In the genomic region with DNA sequence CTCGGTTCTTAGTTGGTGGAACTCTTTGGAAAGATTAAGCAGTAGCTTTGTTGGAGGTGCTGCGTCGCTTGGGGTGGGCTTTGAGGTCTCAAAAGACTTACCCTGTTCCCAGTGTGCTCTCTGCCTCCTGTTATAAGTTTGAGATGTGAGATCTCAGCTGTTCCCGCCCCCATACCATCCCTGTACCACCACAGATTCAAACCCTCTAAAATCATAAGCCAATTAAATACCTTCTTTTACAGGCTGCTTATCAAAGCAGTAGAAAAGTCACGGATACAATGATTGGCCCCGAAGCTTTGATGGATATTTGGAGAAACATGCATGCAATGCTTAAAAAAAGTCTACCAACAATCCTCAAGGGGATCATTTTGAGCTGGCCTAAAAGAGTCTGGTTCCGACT, we compare ENCODE assay signal across 29 mouse cellular contexts.
DNase-seq lines count a peak whose midpoint lies in the region; ATAC-seq lines count a peak whose summit lies in the region.
"Had no signal": no experiment of that assay in that cellular context is flagged by ENCODE, and none has a peak within 500 bp of the region (broad histone marks: within the 10 kb centered on the region; RNA-seq: fewer than 3 reads in every experiment).

No protein-coding gene starts in this region.

- 0 out of 2 replicates have a peak, but pooled peaks cover 3% of the 10 kb centered on the region for H3K27me3 ChIP-seq in heart, embryonic 12.5 days (replicated peaks)
- H3K27me3 ChIP-seq: CH12.LX; embryonic facial prominence, embryonic 13.5 days; embryonic facial prominence, embryonic 15.5 days; forebrain, embryonic 12.5 days; Patski had no signal

- peak; percentile 29 for DNase-seq in heart, adult 11 months
- DNase-seq in layer of hippocampus, adult 11-12 months (ENCODE audit: low spot score), result peak; percentile 45
- no peak for DNase-seq in layer of hippocampus, adult 9-10 months (ENCODE audit: low spot score)
- DNase-seq in layer of hippocampus, adult 9-11 months, result peak; percentile 49
- no peak for DNase-seq in layer of hippocampus, postnatal 14 days (ENCODE audit: low spot score in 2 of 2)
- peak; percentile 46 for DNase-seq in brain, adult 2 months (ENCODE audit: low read depth, low spot score)
- DNase-seq: adrenal gland, adult 8-10 months; adrenal gland, postnatal 14 days; adrenal gland, postnatal 36 days; B cell, adult 2 months; cerebellum, adult 11 months; cerebellum, adult 18-20 months; cerebellum, adult 8-10 months; cerebellum, adult 9-11 months; cerebellum, postnatal 14 days; cerebellum, postnatal 36 days; embryo, embryonic 11 days had no signal

- H3K4me2 ChIP-seq in heart, embryonic 12.5 days, result no peak overlapping the region
- H3K4me2 ChIP-seq: embryonic facial prominence, embryonic 13.5 days; embryonic facial prominence, embryonic 15.5 days; forebrain, embryonic 12.5 days had no signal

- no peak overlapping the region for H3K4me3 ChIP-seq in heart, embryonic 12.5 days
- H3K4me3 ChIP-seq: embryonic facial prominence, embryonic 13.5 days; embryonic facial prominence, embryonic 15.5 days; erythroblast, embryonic 14.5 days; forebrain, embryonic 10.5 days; forebrain, embryonic 12.5 days had no signal

- peaks cover 15% of the 10 kb centered on the region for H3K4me1 ChIP-seq in heart, embryonic 12.5 days (replicated peaks)

- WGBS in heart, embryonic 12.5 days, result 79% methylated on average over 7 of the region's 7 CpGs

- H3K9ac ChIP-seq in heart, embryonic 12.5 days, result no peak overlapping the region
- H3K9ac ChIP-seq: embryonic facial prominence, embryonic 13.5 days; embryonic facial prominence, embryonic 15.5 days; forebrain, embryonic 12.5 days had no signal

- H3K9me3 ChIP-seq in heart, embryonic 12.5 days (replicated peaks), result no peaks in the 10 kb centered on the region
- H3K9me3 ChIP-seq: embryonic facial prominence, embryonic 13.5 days; embryonic facial prominence, embryonic 15.5 days; forebrain, embryonic 10.5 days; forebrain, embryonic 12.5 days; G1E had no signal

- H3K36me3 ChIP-seq in heart, embryonic 12.5 days, result no peaks in the 10 kb centered on the region
- H3K36me3 ChIP-seq: embryonic facial prominence, embryonic 13.5 days; embryonic facial prominence, embryonic 15.5 days; forebrain, embryonic 10.5 days; forebrain, embryonic 12.5 days; G1E had no signal

- no peak overlapping the region for H3K27ac ChIP-seq in heart, embryonic 12.5 days (ENCODE audit: poor library complexity, severe bottlenecking)
- H3K27ac ChIP-seq: embryonic facial prominence, embryonic 13.5 days; embryonic facial prominence, embryonic 15.5 days; forebrain, embryonic 10.5 days; forebrain, embryonic 12.5 days had no signal

- no peak for ATAC-seq in heart, embryonic 12.5 days (ENCODE audit: insufficient number of reproducible peaks, low FRiP score)
- ATAC-seq: activated CD4-positive, CD25-positive, alpha-beta regulatory T cell, adult 4 months; CD4-positive, CD25-positive, alpha-beta regulatory T cell, adult 4 months; forebrain, embryonic 14.5 days; Patski had no signal

Comparison
In these comparisons a context has a peak if more than half of its experiments do, and no peak if none do; other contexts are left out.
1. DNase-seq: peak in heart, adult 11 months (single experiment), layer of hippocampus, adult 11-12 months (single experiment), layer of hippocampus, adult 9-11 months (single experiment) and brain, adult 2 months (single experiment); none in layer of hippocampus, adult 9-10 months (single experiment) and layer of hippocampus, postnatal 14 days (0 of 2).